Mouse (Mus musculus): ENCODE measurements around the gene Hist2h2aa2.
"Not testable (repeated sequence)": the region's sequence is repeated elsewhere in the genome, so short reads cannot be mapped to it uniquely, and the experiment has no call there.

DNA sequence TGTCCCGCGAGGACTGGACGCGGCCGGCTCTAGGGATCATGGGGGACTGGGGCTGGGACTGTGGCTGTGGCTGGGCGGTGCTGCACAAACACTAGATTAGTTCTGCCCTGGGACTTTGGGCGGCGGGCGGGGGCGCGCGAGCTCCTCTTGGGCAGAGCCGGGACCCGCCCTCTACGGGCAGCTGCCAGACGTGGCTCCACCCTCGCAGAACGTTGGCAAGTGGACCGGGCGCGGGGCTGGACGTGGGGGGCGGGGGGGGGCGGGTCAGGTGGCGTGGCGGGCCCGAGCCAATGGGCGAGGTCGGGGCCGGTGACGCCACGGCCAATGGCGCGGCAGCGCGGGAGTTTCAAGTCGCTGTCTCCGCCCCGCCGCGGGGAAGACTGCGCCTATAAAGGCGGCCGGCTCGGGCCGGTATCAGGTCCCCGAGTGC lies 6.4 kb upstream of the Hist2h2aa2 start, which contains the start of gene Hist2h3c1:
- TF ChIP-seq POLR2A (IDR thresholded peaks at IDR 0.05; ENCODE audit: borderline replicate concordance, extremely low read depth, low read depth, low read length); CTCF (IDR thresholded peaks at IDR 0.05; ENCODE audit: insufficient read depth, low read length): not testable (repeated sequence)
